In the genomic region with DNA sequence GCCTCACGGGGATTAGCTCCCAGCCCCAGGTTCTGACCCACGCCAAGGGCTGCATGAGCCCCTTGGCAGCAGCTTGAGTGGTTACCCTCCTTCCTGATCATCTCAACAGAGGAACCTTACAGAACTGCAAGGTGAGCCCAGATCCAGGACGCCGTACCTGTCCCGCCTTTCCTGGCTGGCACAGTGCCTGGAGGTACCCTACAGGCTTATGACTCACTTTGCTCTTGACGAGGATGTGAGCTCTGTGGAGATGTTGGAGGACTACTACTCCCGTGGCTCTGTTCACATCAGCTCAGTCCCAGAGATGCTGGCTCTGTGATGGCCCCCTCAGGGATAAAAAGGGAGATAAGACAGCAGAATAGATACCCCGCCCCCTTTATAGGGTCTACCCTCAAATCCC, we compare ENCODE assay signal across 24 mouse cellular contexts. TPM values are rescaled to one million over a fixed set of nuclear protein-coding genes. Genes with fewer than 3 reads are reported as not detected.
DNase-seq lines count a peak whose midpoint lies in the region; ATAC-seq and TF ChIP-seq lines count a peak whose summit lies in the region.
"Had no signal": no experiment of that assay in that cellular context is flagged by ENCODE, and none has a peak within 500 bp of the region (broad histone marks: within the 10 kb centered on the region; RNA-seq: fewer than 3 reads in every experiment).

No protein-coding gene starts in this region.

- DNase-seq in lung, postnatal 10 days = peak; percentile 27
- no peak for DNase-seq in lung, postnatal 14 days
- DNase-seq in lung, postnatal 25 days (ENCODE audit: low spot score) = peak; percentile 18
- DNase-seq in stomach, postnatal 0 days (ENCODE audit: low spot score) = peak; percentile 62
- no peak for DNase-seq in adrenal gland, postnatal 36 days
- DNase-seq: adrenal gland, postnatal 10 days; cerebellum, adult 11 months; cerebellum, adult 2 months; cerebellum, adult 9-11 months; cerebellum, postnatal 25 days; gastrocnemius, postnatal 10 days; gastrocnemius, postnatal 36 days; heart, adult 2 months; heart, postnatal 14 days; heart, postnatal 4 days had no signal

- no peaks in the 10 kb centered on the region for H3K9me3 ChIP-seq in forebrain, embryonic 13.5 days (replicated peaks)
- H3K9me3 ChIP-seq in forebrain, embryonic 12.5 days = no peaks in the 10 kb centered on the region
- no peaks in the 10 kb centered on the region for H3K9me3 ChIP-seq in stomach, postnatal 0 days (ENCODE audit: control insufficient read depth, low read length)
- H3K9me3 ChIP-seq: embryonic facial prominence, embryonic 12.5 days; embryonic facial prominence, embryonic 15.5 days; heart, embryonic 10.5 days; heart, embryonic 13.5 days; hindbrain, embryonic 15.5 days had no signal

- H3K27ac ChIP-seq in forebrain, embryonic 13.5 days = no peak overlapping the region
- no peak overlapping the region for H3K27ac ChIP-seq in forebrain, embryonic 12.5 days
- H3K27ac ChIP-seq in stomach, postnatal 0 days (replicated peaks) = no peak overlapping the region
- H3K27ac ChIP-seq: embryonic facial prominence, embryonic 12.5 days; embryonic facial prominence, embryonic 15.5 days; heart, adult 2 months; heart, embryonic 13.5 days; hindbrain, embryonic 15.5 days had no signal

- H3K4me3 ChIP-seq in forebrain, embryonic 13.5 days = no peak overlapping the region
- no peak overlapping the region for H3K4me3 ChIP-seq in forebrain, embryonic 12.5 days (replicated peaks)
- H3K4me3 ChIP-seq in stomach, postnatal 0 days (ENCODE audit: low read depth, low read length) = no peak overlapping the region
- H3K4me3 ChIP-seq: embryonic facial prominence, embryonic 12.5 days; embryonic facial prominence, embryonic 15.5 days; heart, adult 2 months; heart, embryonic 10.5 days; heart, embryonic 13.5 days; hindbrain, embryonic 15.5 days had no signal

- no peaks in the 10 kb centered on the region for H3K36me3 ChIP-seq in forebrain, embryonic 13.5 days (ENCODE audit: poor library complexity, severe bottlenecking)
- no peaks in the 10 kb centered on the region for H3K36me3 ChIP-seq in forebrain, embryonic 12.5 days (replicated peaks)
- no peaks in the 10 kb centered on the region for H3K36me3 ChIP-seq in stomach, postnatal 0 days (ENCODE audit: control insufficient read depth, insufficient read depth, low read length)
- H3K36me3 ChIP-seq: embryonic facial prominence, embryonic 15.5 days; heart, embryonic 10.5 days; heart, embryonic 13.5 days; hindbrain, embryonic 15.5 days had no signal

- TF ChIP-seq EP300 in stomach, postnatal 0 days (optimal IDR thresholded peaks at IDR 0.05) = no peak

- H3K4me1 ChIP-seq in forebrain, embryonic 13.5 days = peaks cover 98% of the 10 kb centered on the region
- H3K4me1 ChIP-seq in forebrain, embryonic 12.5 days = peaks cover 92% of the 10 kb centered on the region
- no peaks in the 10 kb centered on the region for H3K4me1 ChIP-seq in stomach, postnatal 0 days (replicated peaks; ENCODE audit: control insufficient read depth, insufficient read depth)

- H3K9ac ChIP-seq in forebrain, embryonic 13.5 days = 0 out of 2 replicates have a peak overlapping the region, but pooled peaks have one; percentile 3
- H3K9ac ChIP-seq in forebrain, embryonic 12.5 days = no peak overlapping the region
- no peak overlapping the region for H3K9ac ChIP-seq in stomach, postnatal 0 days (ENCODE audit: low read length)
- H3K9ac ChIP-seq: embryonic facial prominence, embryonic 12.5 days; embryonic facial prominence, embryonic 15.5 days; hindbrain, embryonic 15.5 days had no signal

- ATAC-seq in forebrain, embryonic 13.5 days = no peak
- no peak for ATAC-seq in forebrain, embryonic 12.5 days (ENCODE audit: low FRiP score)
- 0 out of 2 replicates have a peak, but pooled peaks have one; percentile 47 for ATAC-seq in stomach, postnatal 0 days (ENCODE audit: low FRiP score, low TSS enrichment)
- ATAC-seq: forebrain, embryonic 16.5 days; Patski had no signal

- H3K4me2 ChIP-seq in forebrain, embryonic 13.5 days = no peak overlapping the region
- H3K4me2 ChIP-seq in forebrain, embryonic 12.5 days = no peak overlapping the region
- no peak overlapping the region for H3K4me2 ChIP-seq in stomach, postnatal 0 days (replicated peaks; ENCODE audit: low read depth)
- H3K4me2 ChIP-seq: embryonic facial prominence, embryonic 12.5 days; embryonic facial prominence, embryonic 15.5 days; heart, embryonic 13.5 days; hindbrain, embryonic 15.5 days had no signal

- H3K27me3 ChIP-seq in forebrain, embryonic 13.5 days = peaks cover 6% of the 10 kb centered on the region; the same call in 1 of the 2 replicates
- H3K27me3 ChIP-seq in forebrain, embryonic 12.5 days = peaks cover 78% of the 10 kb centered on the region
- H3K27me3 ChIP-seq in stomach, postnatal 0 days (ENCODE audit: control insufficient read depth, insufficient read depth, low read length) = no peaks in the 10 kb centered on the region

- 86% methylated on average over 8 of the region's 8 CpGs for WGBS in forebrain, embryonic 13.5 days
- WGBS in forebrain, embryonic 12.5 days = 86% methylated on average over 8 of the region's 8 CpGs
- 75% methylated on average over 8 of the region's 8 CpGs for WGBS in stomach, postnatal 0 days

- TF ChIP-seq CTCF in stomach, postnatal 0 days (IDR thresholded peaks at IDR 0.05; ENCODE audit: low read depth) = no peak

RNA-seq across cellular contexts. Expression of gene Tcf20, which starts 32.4 kb away (rescaled TPM):
- polyA plus RNA-seq in forebrain, embryonic 13.5 days (2015; fragmentation: Nextera tagmentation; extraction: Ambion mirVana) = 15.3 and 18.6 TPM in 2 replicates
- 14.7 and 14.9 TPM in 2 replicates for polyA plus RNA-seq in forebrain, embryonic 12.5 days (2016; fragmentation: Nextera tagmentation; extraction: Ambion mirVana)
- 3.6 and 3.7 TPM in 2 replicates for polyA plus RNA-seq in stomach, postnatal 0 days (2015; fragmentation: Nextera tagmentation; extraction: Ambion mirVana)
- total RNA-seq in adrenal gland, postnatal 36 days (2021) = 100 to 1,000 TPM in 1 of 2 experiments, 10 to 100 TPM in 1; 94.4 to 104 TPM

Comparison
In these comparisons a context has a peak if more than half of its experiments do, and no peak if none do; other contexts are left out.
1. DNase-seq: peak in lung, postnatal 10 days (single experiment), lung, postnatal 25 days (single experiment) and stomach, postnatal 0 days (single experiment); none in lung, postnatal 14 days (single experiment) and adrenal gland, postnatal 36 days (0 of 2).